Mouse (Mus musculus) ovary, postnatal 10 days (tissue): ENCODE results near the gene Stk35.
A peak's percentile ranks its signal among the peaks of the same experiment; 100 is the strongest.
"Not testable (repeated sequence)": the region's sequence is repeated elsewhere in the genome, so short reads cannot be mapped to it uniquely, and the experiment has no call there.

Experiments
- DNase-seq: peaks from one replicate; pipeline ENCODE4 v3.0.0; 2022; ENCODE audit warnings: low spot score

Gene Stk35

GRCm38 (mm10) chr2:129834881-129835280, 34.6 kb downstream of the Stk35 start:
- no peak for DNase-seq

GRCm38 (mm10) chr2:129836921-129837320, 36.6 kb downstream of the Stk35 start:
- no peak for DNase-seq

- DNase-seq = no peak
These were observed 38.0 kb downstream of the Stk35 start for GRCm38 (mm10) chr2:129838321-129838720.

- no peak for DNase-seq
These were observed 45.5 kb downstream of the Stk35 start for GRCm38 (mm10) chr2:129845826-129846225.

GRCm38 (mm10) chr2:129846501-129846900, 46.2 kb downstream of the Stk35 start:
- DNase-seq = no peak

GRCm38 (mm10) chr2:129849078-129849477, 48.8 kb downstream of the Stk35 start:
- not testable (repeated sequence) for DNase-seq

GRCm38 (mm10) chr2:129851512-129851911, 51.2 kb downstream of the Stk35 start:
- DNase-seq = no peak

- DNase-seq = no peak
These were observed 62.9 kb downstream of the Stk35 start for GRCm38 (mm10) chr2:129863256-129863655.

GRCm38 (mm10) chr2:129864958-129865357, 64.6 kb downstream of the Stk35 start:
- DNase-seq = no peak

GRCm38 (mm10) chr2:129869151-129869550, 68.8 kb downstream of the Stk35 start:
- no peak for DNase-seq

- no peak for DNase-seq
These were observed 70.9 kb downstream of the Stk35 start for GRCm38 (mm10) chr2:129871246-129871645.

- DNase-seq = no peak
These were observed 71.8 kb downstream of the Stk35 start for GRCm38 (mm10) chr2:129872071-129872470.

- DNase-seq = peak; percentile 51
These were observed 73.2 kb downstream of the Stk35 start for GRCm38 (mm10) chr2:129873489-129873888.

GRCm38 (mm10) chr2:129874084-129874483, 73.8 kb downstream of the Stk35 start:
- DNase-seq = no peak

- DNase-seq = no peak
These were observed 74.3 kb downstream of the Stk35 start for GRCm38 (mm10) chr2:129874509-129875095.

- no peak for DNase-seq
These were observed 76.6 kb downstream of the Stk35 start for GRCm38 (mm10) chr2:129876935-129877334.

GRCm38 (mm10) chr2:129879817-129880216, 79.5 kb downstream of the Stk35 start:
- peak; percentile 15 for DNase-seq

- DNase-seq = no peak
These were observed 79.9 kb downstream of the Stk35 start for GRCm38 (mm10) chr2:129880226-129880625.

- no peak for DNase-seq
These were observed 81.6 kb downstream of the Stk35 start for GRCm38 (mm10) chr2:129881886-129882285.
